Mouse (Mus musculus) olfactory bulb, adult 2 months (tissue): ENCODE measurements around the gene Tacc3.

ENCODE experiments used
- CTCF ChIP-seq: fragments of 200-500 bp; IDR thresholded peaks from 2 replicates; pipeline ENCODE4 v1.5.1; 2012; ENCODE audit warnings: low read depth, mild to moderate bottlenecking, low read length, moderate library complexity; ENCODE audit not compliant: insufficient read depth
- POLR2A ChIP-seq: fragments of 200-500 bp; IDR thresholded peaks from 2 replicates; pipeline ENCODE4 v1.6.1; 2012; ENCODE audit warnings: mild to moderate bottlenecking, low read depth, low read length, moderate library complexity; ENCODE audit not compliant: insufficient read depth

DNA sequence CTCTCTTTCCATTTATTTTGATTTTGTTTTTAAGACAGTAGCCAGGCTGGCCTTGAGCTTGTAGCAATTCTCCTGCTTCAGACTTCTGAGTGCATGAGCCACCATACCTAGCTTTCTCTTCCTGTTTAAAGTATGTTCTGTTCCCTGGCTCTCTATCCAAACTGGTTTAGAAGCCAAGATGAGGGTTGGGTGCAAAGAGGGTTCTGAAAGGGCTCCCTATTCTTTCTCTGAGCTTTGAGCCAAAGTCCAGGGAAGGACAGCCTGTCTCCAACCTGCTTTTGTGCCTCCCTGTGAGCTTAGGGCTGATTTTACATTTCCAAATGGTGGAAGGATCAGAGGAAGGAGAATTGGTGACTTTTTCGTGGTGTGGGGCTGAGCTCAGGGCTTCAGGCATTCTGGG lies 69.0 kb downstream of the Tacc3 start:
- TF ChIP-seq CTCF (no peak), POLR2A (no peak)
